Mouse (Mus musculus): ENCODE measurements around the gene Olfr730. TPM values are rescaled to one million over a fixed set of nuclear protein-coding genes. Genes with fewer than 3 reads are reported as not detected.

Gene Olfr730
- not detected in 2 replicates for polyA plus RNA-seq (2016; fragmentation: Nextera tagmentation; extraction: Ambion mirVana)

DNA sequence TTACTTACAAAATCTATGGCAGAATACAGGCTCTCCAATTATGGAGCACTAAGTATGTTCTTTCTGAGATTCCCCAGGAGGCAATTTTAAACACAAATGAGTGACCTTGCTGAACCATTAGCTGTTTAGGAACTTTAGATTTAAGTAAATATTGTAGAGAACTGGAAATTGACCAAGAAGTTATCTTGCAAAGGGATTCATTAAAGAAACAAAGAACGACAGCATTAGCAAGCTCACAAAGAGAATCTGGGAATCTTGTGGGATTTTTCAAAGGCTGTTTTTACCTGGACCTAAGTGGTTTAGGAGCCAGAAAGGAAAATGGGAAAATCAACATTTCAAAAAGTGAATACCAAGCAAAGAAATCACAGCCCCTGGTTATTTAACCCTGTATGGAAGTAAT, at the start of gene Olfr730:
Gene Olfr730, minus strand, starts transcription at position 101 of the 400 bp plus-strand sequence.
- Histone ChIP-seq H3K9me3 (no peaks in the 10 kb centered on the region), H3K36me3 (no peaks in the 10 kb centered on the region), H3K4me1 (replicated peaks) (no peaks in the 10 kb centered on the region), H3K27me3 (ENCODE audit: insufficient read depth, poor library complexity, severe bottlenecking) (no peaks in the 10 kb centered on the region), H3K27ac (no peak within 1 kb of the TSS), H3K4me3 (no peak within 1 kb of the TSS)
- WGBS, result 67% methylated on average over 1 of the region's 1 CpGs
- DNase-seq (ENCODE audit: low spot score), result no peak

DNA sequence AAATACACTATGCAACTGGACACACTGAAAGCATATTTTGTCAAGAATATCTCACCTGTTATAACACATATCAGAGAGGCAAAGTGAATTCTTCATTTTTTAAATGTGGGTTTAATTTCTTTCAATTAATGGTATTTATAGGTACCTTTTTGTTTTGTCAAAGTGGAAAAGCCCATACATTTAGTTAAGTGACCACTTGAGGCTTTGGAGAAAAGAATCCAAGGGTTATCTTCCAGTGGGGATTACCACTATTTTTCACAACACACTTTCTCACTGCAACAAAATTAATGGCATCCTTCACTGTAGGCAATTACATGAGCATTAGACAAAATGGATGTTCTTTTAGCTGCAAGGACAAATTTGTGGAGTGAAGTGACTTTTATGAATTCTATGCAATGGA, 35.2 kb downstream of the Olfr730 start, which contains the start of gene Olfr729:
Gene Olfr729, minus strand, starts transcription at position 101 of the 400 bp plus-strand sequence.
- DNase-seq (ENCODE audit: low spot score), result no peak
- Histone ChIP-seq H3K4me1 (replicated peaks) (no peaks in the 10 kb centered on the region), H3K27ac (no peak within 1 kb of the TSS), H3K27me3 (ENCODE audit: insufficient read depth, poor library complexity, severe bottlenecking) (no peaks in the 10 kb centered on the region), H3K4me3 (no peak within 1 kb of the TSS), H3K9me3 (no peaks in the 10 kb centered on the region), H3K36me3 (no peaks in the 10 kb centered on the region)

DNA sequence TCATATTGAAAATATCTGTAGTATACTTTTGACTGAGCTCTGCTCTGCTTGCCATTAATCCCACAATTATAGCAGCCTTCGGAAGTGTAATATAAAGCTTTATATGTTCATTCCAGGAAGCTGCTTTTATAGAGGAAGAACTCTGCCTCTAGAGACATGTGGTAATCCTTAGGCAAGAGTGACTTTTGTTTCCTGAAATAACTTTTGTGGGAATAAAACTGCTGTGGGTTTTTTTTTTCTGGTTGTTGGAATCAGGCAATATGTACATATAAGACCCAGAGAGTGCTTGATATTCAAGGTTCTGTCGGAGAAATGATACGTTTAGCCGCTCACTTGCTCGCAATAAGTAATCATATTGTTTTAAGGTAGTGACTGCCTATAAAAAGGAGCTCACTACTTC, 45.4 kb downstream of the Olfr730 start, which contains the start of gene Olfr728:
Gene Olfr728, minus strand, starts transcription at position 101 of the 400 bp plus-strand sequence.
- Histone ChIP-seq H3K36me3 (no peaks in the 10 kb centered on the region), H3K27ac (no peak within 1 kb of the TSS), H3K27me3 (ENCODE audit: insufficient read depth, poor library complexity, severe bottlenecking) (no peaks in the 10 kb centered on the region), H3K4me1 (replicated peaks) (no peaks in the 10 kb centered on the region), H3K9me3 (no peaks in the 10 kb centered on the region), H3K4me3 (no peak within 1 kb of the TSS)
- no peak for DNase-seq (ENCODE audit: low spot score)
- 93% methylated on average over 5 of the region's 5 CpGs for WGBS

Other genes starting within 250 kb of the Olfr730 start
- not detected in 2 replicates for gene Olfr724, start 224.9 kb downstream of the Olfr730 start, polyA plus RNA-seq (2016; fragmentation: Nextera tagmentation; extraction: Ambion mirVana)
- not detected in 2 replicates for gene Olfr725, start 147.8 kb downstream of the Olfr730 start, polyA plus RNA-seq (2016; fragmentation: Nextera tagmentation; extraction: Ambion mirVana)
- gene Olfr726, start 97.2 kb downstream of the Olfr730 start, polyA plus RNA-seq (2016; fragmentation: Nextera tagmentation; extraction: Ambion mirVana), result not detected in 2 replicates
- gene Olfr727, start 65.0 kb downstream of the Olfr730 start, polyA plus RNA-seq (2016; fragmentation: Nextera tagmentation; extraction: Ambion mirVana), result not detected in 2 replicates
- gene Olfr728, start 45.5 kb downstream of the Olfr730 start, polyA plus RNA-seq (2016; fragmentation: Nextera tagmentation; extraction: Ambion mirVana), result not detected in 2 replicates
- gene Olfr729, start 35.3 kb downstream of the Olfr730 start, polyA plus RNA-seq (2016; fragmentation: Nextera tagmentation; extraction: Ambion mirVana), result 0.04 TPM in 1 of 2 replicates, not detected in the other
- not detected in 2 replicates for gene Olfr731, start 53.7 kb upstream of the Olfr730 start, polyA plus RNA-seq (2016; fragmentation: Nextera tagmentation; extraction: Ambion mirVana)
- gene Olfr732, start 96.0 kb upstream of the Olfr730 start, polyA plus RNA-seq (2016; fragmentation: Nextera tagmentation; extraction: Ambion mirVana), result not detected in 2 replicates
- not detected in 2 replicates for gene Olfr733, start 113.3 kb upstream of the Olfr730 start, polyA plus RNA-seq (2016; fragmentation: Nextera tagmentation; extraction: Ambion mirVana)
- not detected in 2 replicates for gene Olfr734, start 138.6 kb upstream of the Olfr730 start, polyA plus RNA-seq (2016; fragmentation: Nextera tagmentation; extraction: Ambion mirVana)
- not detected in 2 replicates for gene Olfr735, start 160.7 kb upstream of the Olfr730 start, polyA plus RNA-seq (2016; fragmentation: Nextera tagmentation; extraction: Ambion mirVana)
- gene Tlr11, start 169.7 kb upstream of the Olfr730 start, polyA plus RNA-seq (2016; fragmentation: Nextera tagmentation; extraction: Ambion mirVana), result not detected in 2 replicates
- gene Olfr736, start 193.0 kb upstream of the Olfr730 start, polyA plus RNA-seq (2016; fragmentation: Nextera tagmentation; extraction: Ambion mirVana), result not detected in 2 replicates
- gene Olfr738, start 219.4 kb upstream of the Olfr730 start, polyA plus RNA-seq (2016; fragmentation: Nextera tagmentation; extraction: Ambion mirVana), result not detected in 2 replicates
- gene Olfr739, start 230.4 kb upstream of the Olfr730 start, polyA plus RNA-seq (2016; fragmentation: Nextera tagmentation; extraction: Ambion mirVana), result not detected in 2 replicates